Mouse (Mus musculus) cortical plate, adult 2 months (tissue): ENCODE data around the gene Hscb.

ENCODE experiments used
- CTCF ChIP-seq: fragments of 200-500 bp; IDR thresholded peaks from 2 replicates; pipeline ENCODE4 v1.5.1; 2011; ENCODE audit warnings: mild to moderate bottlenecking, control low read depth, low read length; ENCODE audit not compliant: insufficient read depth; ENCODE audit errors: extremely low read depth
- POLR2A ChIP-seq: fragments of 200-500 bp; IDR thresholded peaks from 2 replicates; pipeline ENCODE4 v1.6.1; 2011; ENCODE audit warnings: mild to moderate bottlenecking, low read length, control low read depth; ENCODE audit not compliant: insufficient read depth; ENCODE audit errors: extremely low read depth

- TF ChIP-seq CTCF (no peak), POLR2A (no peak)
Observed at GRCm38 (mm10) chr5:110888596-110888995, 49.0 kb upstream of the Hscb start.
